Mouse (Mus musculus): ENCODE results near the gene Bbs9. TPM values are rescaled to one million over a fixed set of nuclear protein-coding genes. Genes with fewer than 3 reads are reported as not detected.

Gene Bbs9
- polyA plus RNA-seq, 1 experiment from 2014 or later, result 14.7 TPM

GRCm38 (mm10) chr9:22737893-22738292 is 262.4 kb downstream of the Bbs9 start:
- H3K4me2 ChIP-seq, result no peak overlapping the region
- H3K9ac ChIP-seq, result no peak overlapping the region
- H3K27me3 ChIP-seq, result no peaks in the 10 kb centered on the region
- no peaks in the 10 kb centered on the region for H3K9me3 ChIP-seq
- H3K36me3 ChIP-seq, result no peaks in the 10 kb centered on the region
- no peaks in the 10 kb centered on the region for H3K4me1 ChIP-seq
- H3K27ac ChIP-seq, result peak overlapping the region; percentile 13
- ATAC-seq (ENCODE audit: borderline replicate concordance, extremely low read depth, low FRiP score, low TSS enrichment), result peak; percentile 70; the same call in 1 of the 2 replicates
- WGBS, result 46% methylated on average over 6 of the region's 6 CpGs
- H3K4me3 ChIP-seq, result no peak overlapping the region

- H3K4me3 ChIP-seq, result no peak overlapping the region
- no peaks in the 10 kb centered on the region for H3K36me3 ChIP-seq
- no peaks in the 10 kb centered on the region for H3K27me3 ChIP-seq
- H3K9ac ChIP-seq, result no peak overlapping the region
- H3K4me1 ChIP-seq, result 0 out of 2 replicates have a peak, but pooled peaks cover 2% of the 10 kb centered on the region
- WGBS, result 64% methylated on average over 3 of the region's 3 CpGs
- no peak for ATAC-seq (ENCODE audit: borderline replicate concordance, extremely low read depth, low FRiP score, low TSS enrichment)
- H3K4me2 ChIP-seq, result no peak overlapping the region
- no peaks in the 10 kb centered on the region for H3K9me3 ChIP-seq
- H3K27ac ChIP-seq, result peak overlapping the region; percentile 13; the same call in 1 of the 2 replicates
Observed at GRCm38 (mm10) chr9:22738861-22739260, 263.3 kb downstream of the Bbs9 start.

DNA sequence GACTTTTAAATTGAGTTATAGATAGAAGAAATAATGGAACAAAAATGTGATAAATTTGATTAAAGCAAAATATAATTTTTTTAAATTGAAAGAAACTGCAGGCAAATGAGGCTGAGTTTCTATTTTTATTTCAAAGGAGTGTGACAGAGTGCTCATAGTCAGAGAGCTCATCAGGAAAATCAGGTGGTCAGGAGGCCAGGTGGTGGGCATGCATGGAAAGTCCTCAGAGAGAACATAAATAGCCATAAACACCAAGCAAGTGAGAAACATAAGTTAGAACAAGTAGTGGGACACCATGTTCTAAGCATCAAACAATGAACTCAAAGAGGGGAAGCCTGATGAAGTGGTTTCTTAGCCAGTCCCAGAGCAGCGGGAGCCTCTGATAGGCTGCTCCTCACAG is 266.5 kb downstream of the Bbs9 start:
- Histone ChIP-seq H3K27ac (0 out of 2 replicates have a peak overlapping the region, but pooled peaks have one; percentile 18), H3K4me3 (no peak overlapping the region), H3K27me3 (no peaks in the 10 kb centered on the region), H3K4me1 (0 out of 2 replicates have a peak, but pooled peaks cover 2% of the 10 kb centered on the region), H3K9ac (no peak overlapping the region), H3K36me3 (no peaks in the 10 kb centered on the region), H3K9me3 (no peaks in the 10 kb centered on the region), H3K4me2 (no peak overlapping the region)
- WGBS, result 95% methylated on average over 1 of the region's 1 CpGs
- no peak for ATAC-seq (ENCODE audit: borderline replicate concordance, extremely low read depth, low FRiP score, low TSS enrichment)

- peaks cover 23% of the 10 kb centered on the region for H3K4me1 ChIP-seq
- H3K27ac ChIP-seq, result peak overlapping the region; percentile 84
- H3K9me3 ChIP-seq, result no peaks in the 10 kb centered on the region
- H3K36me3 ChIP-seq, result no peaks in the 10 kb centered on the region
- no peaks in the 10 kb centered on the region for H3K27me3 ChIP-seq
- H3K4me2 ChIP-seq, result no peak overlapping the region
- no peak overlapping the region for H3K4me3 ChIP-seq
- no peak overlapping the region for H3K9ac ChIP-seq
- 38% methylated on average over 2 of the region's 2 CpGs for WGBS
- peak; percentile 40; the same call in 1 of the 2 replicates for ATAC-seq (ENCODE audit: borderline replicate concordance, extremely low read depth, low FRiP score, low TSS enrichment)
Observed at GRCm38 (mm10) chr9:22748617-22749016, 273.1 kb downstream of the Bbs9 start.

DNA sequence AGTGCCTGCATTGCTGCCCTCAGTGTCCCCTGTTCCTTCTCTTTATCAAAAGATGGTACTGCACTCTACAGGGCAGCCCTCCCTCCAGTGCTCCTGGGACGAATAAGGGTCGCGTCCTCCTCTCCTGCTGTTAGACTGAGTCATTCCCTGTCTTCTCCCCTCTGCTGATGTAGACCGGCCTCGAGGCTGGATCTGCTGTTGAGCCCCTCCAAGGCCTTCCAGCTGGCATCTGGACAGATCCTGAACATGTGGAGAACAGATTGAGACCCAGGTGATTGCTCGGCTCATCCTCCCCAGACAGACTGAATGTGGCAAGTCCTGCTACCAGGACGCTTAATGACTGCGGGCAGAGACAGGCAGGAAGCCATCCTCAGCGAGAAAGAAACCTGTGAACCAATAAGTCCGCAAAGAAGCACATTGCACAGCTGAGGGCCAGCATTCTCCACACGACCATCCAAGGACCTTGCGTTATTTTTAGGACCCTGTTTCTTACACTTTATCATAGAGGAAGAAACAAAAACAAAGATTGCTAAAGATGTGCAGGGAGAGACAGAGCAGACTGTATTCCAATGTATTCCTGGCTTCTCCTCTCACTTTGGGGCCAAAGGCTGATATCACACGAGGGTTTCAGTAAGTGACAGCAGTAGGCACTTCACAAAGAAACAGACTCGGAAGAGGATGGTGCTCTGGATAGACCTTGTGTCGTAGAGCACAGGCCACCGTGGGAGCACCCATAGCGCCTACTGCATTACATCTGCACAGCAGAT is 275.4 kb downstream of the Bbs9 start:
- no peaks in the 10 kb centered on the region for H3K9me3 ChIP-seq
- H3K36me3 ChIP-seq, result no peaks in the 10 kb centered on the region
- no peak overlapping the region for H3K9ac ChIP-seq
- H3K4me3 ChIP-seq, result no peak overlapping the region
- ATAC-seq (ENCODE audit: borderline replicate concordance, extremely low read depth, low FRiP score, low TSS enrichment), result peak; percentile 92
- H3K27me3 ChIP-seq, result no peaks in the 10 kb centered on the region
- no peak overlapping the region for H3K4me2 ChIP-seq
- 42% methylated on average over 17 of the region's 17 CpGs for WGBS
- peak overlapping the region; percentile 79 for H3K27ac ChIP-seq
- peaks cover 21% of the 10 kb centered on the region for H3K4me1 ChIP-seq

GRCm38 (mm10) chr9:22751546-22751929 is 276.0 kb downstream of the Bbs9 start:
- peak; percentile 68 for ATAC-seq (ENCODE audit: borderline replicate concordance, extremely low read depth, low FRiP score, low TSS enrichment)
- H3K4me2 ChIP-seq, result no peak overlapping the region
- H3K27me3 ChIP-seq, result no peaks in the 10 kb centered on the region
- H3K27ac ChIP-seq, result peak overlapping the region; percentile 83; the same call in 1 of the 2 replicates
- no peaks in the 10 kb centered on the region for H3K36me3 ChIP-seq
- H3K4me3 ChIP-seq, result no peak overlapping the region
- no peak overlapping the region for H3K9ac ChIP-seq
- no peaks in the 10 kb centered on the region for H3K9me3 ChIP-seq
- H3K4me1 ChIP-seq, result peaks cover 21% of the 10 kb centered on the region

DNA sequence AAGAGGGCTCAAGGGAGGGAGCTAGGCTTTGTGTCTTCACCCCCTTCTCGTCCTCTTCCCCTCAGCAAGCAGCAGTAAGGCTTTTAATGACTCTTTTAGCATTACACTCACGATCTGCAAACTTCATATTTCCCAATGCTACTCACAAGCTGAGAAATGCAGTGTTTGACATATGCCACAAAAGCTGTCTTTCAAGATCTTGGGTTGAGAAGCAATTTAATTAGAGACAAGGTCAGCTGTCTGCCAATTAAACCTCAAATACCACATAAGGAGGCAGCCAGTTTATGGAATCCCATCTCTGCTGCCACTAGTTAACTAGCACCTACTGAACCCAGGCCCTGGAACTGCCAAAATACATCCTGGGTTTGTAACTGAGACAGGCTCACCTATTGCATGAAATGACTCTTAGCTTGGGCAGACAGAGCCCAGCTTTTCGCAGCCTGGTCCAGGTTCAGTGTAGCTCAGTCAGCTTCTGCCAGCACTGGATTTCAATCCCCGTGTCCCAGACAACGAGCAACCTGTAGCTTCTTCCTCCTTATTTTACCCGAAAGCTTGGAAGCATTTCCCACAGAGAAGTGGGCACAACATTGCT is 278.7 kb downstream of the Bbs9 start:
- no peak overlapping the region for H3K9ac ChIP-seq
- H3K9me3 ChIP-seq, result no peaks in the 10 kb centered on the region
- H3K4me2 ChIP-seq, result no peak overlapping the region
- H3K4me3 ChIP-seq, result no peak overlapping the region
- ATAC-seq (ENCODE audit: borderline replicate concordance, extremely low read depth, low FRiP score, low TSS enrichment), result no peak
- no peak overlapping the region for H3K27ac ChIP-seq
- peaks cover 12% of the 10 kb centered on the region for H3K4me1 ChIP-seq
- no peaks in the 10 kb centered on the region for H3K27me3 ChIP-seq
- 83% methylated on average over 6 of the region's 6 CpGs for WGBS
- H3K36me3 ChIP-seq, result no peaks in the 10 kb centered on the region

- WGBS, result 41% methylated on average over 3 of the region's 3 CpGs
Observed at GRCm38 (mm10) chr9:22758487-22758886, 283.0 kb downstream of the Bbs9 start.

DNA sequence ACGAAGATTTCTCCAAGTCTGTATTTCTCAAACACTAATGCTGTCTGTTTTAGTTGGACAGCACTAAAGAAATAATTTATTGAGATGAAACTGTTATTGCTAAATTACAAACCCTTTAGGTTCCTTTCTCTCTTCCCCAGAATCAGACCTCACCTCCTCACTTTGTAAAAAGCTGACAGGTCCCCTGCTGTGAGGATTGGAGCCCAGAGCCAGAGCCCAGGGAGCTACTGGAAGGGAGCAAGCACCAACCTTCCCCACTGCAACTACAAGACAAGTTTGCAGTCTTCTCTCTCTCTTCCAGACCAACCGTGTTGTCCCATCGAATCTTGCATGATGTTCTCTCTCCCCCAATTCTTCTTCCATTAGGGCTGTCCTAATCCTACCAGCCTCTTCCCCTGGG is 283.7 kb downstream of the Bbs9 start:
- Histone ChIP-seq H3K9ac (no peak overlapping the region), H3K4me3 (no peak overlapping the region), H3K9me3 (no peaks in the 10 kb centered on the region), H3K36me3 (no peaks in the 10 kb centered on the region), H3K4me2 (no peak overlapping the region), H3K27ac (no peak overlapping the region), H3K4me1 (no peaks in the 10 kb centered on the region), H3K27me3 (no peaks in the 10 kb centered on the region)
- ATAC-seq (ENCODE audit: borderline replicate concordance, extremely low read depth, low FRiP score, low TSS enrichment), result no peak
- WGBS, result 53% methylated on average over 3 of the region's 3 CpGs

More at GRCm38 (mm10) chr9:22758487-22758886, 283.0 kb downstream of the Bbs9 start:
- Histone ChIP-seq H3K27me3 (no peaks in the 10 kb centered on the region), H3K36me3 (no peaks in the 10 kb centered on the region), H3K9ac (no peak overlapping the region), H3K4me2 (no peak overlapping the region), H3K27ac (no peak overlapping the region; the same call in 1 of the 2 replicates), H3K4me3 (no peak overlapping the region), H3K9me3 (no peaks in the 10 kb centered on the region), H3K4me1 (no peaks in the 10 kb centered on the region)
- ATAC-seq (ENCODE audit: borderline replicate concordance, extremely low read depth, low FRiP score, low TSS enrichment), result no peak

GRCm38 (mm10) chr9:22760376-22760775 is 284.9 kb downstream of the Bbs9 start:
- 73% methylated on average over 4 of the region's 4 CpGs for WGBS
- no peak overlapping the region for H3K4me2 ChIP-seq
- no peak for ATAC-seq (ENCODE audit: borderline replicate concordance, extremely low read depth, low FRiP score, low TSS enrichment)

DNA sequence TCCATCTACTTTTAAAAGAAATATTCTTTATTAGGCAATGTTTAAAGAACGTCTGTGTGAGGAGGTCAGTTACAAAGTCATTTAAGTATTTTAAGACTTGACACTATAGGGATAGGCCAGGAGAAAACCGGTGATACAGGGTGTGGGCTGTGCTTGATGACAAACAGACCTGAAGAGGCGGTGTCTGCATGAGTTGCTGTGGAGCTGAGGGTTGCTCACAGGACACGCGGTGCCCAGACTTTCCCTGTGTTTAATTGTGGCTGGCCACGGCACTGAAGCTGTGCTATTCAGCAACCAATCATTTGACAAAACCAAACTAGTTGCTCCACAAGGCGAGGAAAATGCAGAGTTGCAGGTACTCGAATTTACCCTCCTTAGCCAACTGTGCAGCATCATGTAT is 286.0 kb downstream of the Bbs9 start:
- H3K4me3 ChIP-seq, result no peak overlapping the region
- no peak overlapping the region for H3K27ac ChIP-seq
- H3K36me3 ChIP-seq, result no peaks in the 10 kb centered on the region
- H3K9ac ChIP-seq, result no peak overlapping the region
- no peaks in the 10 kb centered on the region for H3K9me3 ChIP-seq
- 65% methylated on average over 8 of the region's 8 CpGs for WGBS
- H3K4me1 ChIP-seq, result 0 out of 2 replicates have a peak, but pooled peaks cover 7% of the 10 kb centered on the region
- ATAC-seq (ENCODE audit: borderline replicate concordance, extremely low read depth, low FRiP score, low TSS enrichment), result no peak
- no peak overlapping the region for H3K4me2 ChIP-seq
- no peaks in the 10 kb centered on the region for H3K27me3 ChIP-seq

More at GRCm38 (mm10) chr9:22760376-22760775, 284.9 kb downstream of the Bbs9 start:
- Histone ChIP-seq H3K27me3 (no peaks in the 10 kb centered on the region), H3K4me3 (no peak overlapping the region), H3K9ac (no peak overlapping the region), H3K9me3 (no peaks in the 10 kb centered on the region), H3K36me3 (no peaks in the 10 kb centered on the region), H3K4me1 (0 out of 2 replicates have a peak, but pooled peaks cover 3% of the 10 kb centered on the region), H3K27ac (no peak overlapping the region)

- H3K4me3 ChIP-seq, result no peak overlapping the region
- no peak for ATAC-seq (ENCODE audit: borderline replicate concordance, extremely low read depth, low FRiP score, low TSS enrichment)
- 39% methylated on average over 4 of the region's 4 CpGs for WGBS
- H3K4me1 ChIP-seq, result 0 out of 2 replicates have a peak, but pooled peaks cover 13% of the 10 kb centered on the region
- no peaks in the 10 kb centered on the region for H3K27me3 ChIP-seq
- no peaks in the 10 kb centered on the region for H3K9me3 ChIP-seq
- no peak overlapping the region for H3K4me2 ChIP-seq
- H3K9ac ChIP-seq, result no peak overlapping the region
- no peaks in the 10 kb centered on the region for H3K36me3 ChIP-seq
- H3K27ac ChIP-seq, result no peak overlapping the region
Observed at GRCm38 (mm10) chr9:22765618-22766220, 290.2 kb downstream of the Bbs9 start.
